Mouse (Mus musculus): ENCODE measurements around the gene Mif. TPM values are rescaled to one million over a fixed set of nuclear protein-coding genes. Genes with fewer than 3 reads are reported as not detected.

Mif gene
- polyA plus RNA-seq, 1 experiment from 2014 or later = 984 TPM

GRCm38 (mm10) chr10:75827668-75828360 lies 32.2 kb downstream of the Mif start:
- peak; percentile 43 for ATAC-seq (ENCODE audit: low FRiP score, low TSS enrichment)
- no peaks in the 10 kb centered on the region for H3K36me3 ChIP-seq (ENCODE audit: control insufficient read depth, insufficient read depth, low read length)

GRCm38 (mm10) chr10:75824530-75824929 lies 35.5 kb downstream of the Mif start:
- Histone ChIP-seq H3K9ac (ENCODE audit: low read length) (no peak overlapping the region), H3K36me3 (ENCODE audit: control insufficient read depth, insufficient read depth, low read length) (no peaks in the 10 kb centered on the region), H3K4me3 (ENCODE audit: low read depth, low read length) (no peak overlapping the region), H3K27me3 (ENCODE audit: control insufficient read depth, insufficient read depth, low read length) (no peaks in the 10 kb centered on the region), H3K4me2 (replicated peaks; ENCODE audit: low read depth) (no peak overlapping the region), H3K4me1 (replicated peaks; ENCODE audit: control insufficient read depth, insufficient read depth) (0 out of 2 replicates have a peak, but pooled peaks cover 2% of the 10 kb centered on the region), H3K9me3 (ENCODE audit: control insufficient read depth, low read length) (no peaks in the 10 kb centered on the region), H3K27ac (replicated peaks) (no peak overlapping the region)
- WGBS = 78% methylated on average over 4 of the region's 4 CpGs
- TF ChIP-seq EP300 (optimal IDR thresholded peaks at IDR 0.05) (no peak), CTCF (IDR thresholded peaks at IDR 0.05; ENCODE audit: low read depth) (no peak)
- no peak for DNase-seq (ENCODE audit: low spot score)
- no peak for ATAC-seq (ENCODE audit: low FRiP score, low TSS enrichment)

More at GRCm38 (mm10) chr10:75827668-75828360, 32.2 kb downstream of the Mif start:
- Histone ChIP-seq H3K4me1 (replicated peaks; ENCODE audit: control insufficient read depth, insufficient read depth) (0 out of 2 replicates have a peak, but pooled peaks cover 2% of the 10 kb centered on the region), H3K27me3 (ENCODE audit: control insufficient read depth, insufficient read depth, low read length) (no peaks in the 10 kb centered on the region), H3K9ac (ENCODE audit: low read length) (no peak overlapping the region), H3K9me3 (ENCODE audit: control insufficient read depth, low read length) (no peaks in the 10 kb centered on the region), H3K4me3 (ENCODE audit: low read depth, low read length) (no peak overlapping the region), H3K4me2 (replicated peaks; ENCODE audit: low read depth) (no peak overlapping the region), H3K27ac (replicated peaks) (no peak overlapping the region)
- 83% methylated on average over 4 of the region's 4 CpGs for whole genome bisulfite sequencing
- peak; percentile 65 for DNase-seq (ENCODE audit: low spot score)
- no peak for TF ChIP-seq CTCF (IDR thresholded peaks at IDR 0.05; ENCODE audit: low read depth)
- TF ChIP-seq EP300 (optimal IDR thresholded peaks at IDR 0.05) = no peak

- H3K9ac ChIP-seq (ENCODE audit: low read length) = no peak overlapping the region
- H3K27me3 ChIP-seq (ENCODE audit: control insufficient read depth, insufficient read depth, low read length) = no peaks in the 10 kb centered on the region
- 95% methylated on average over 1 of the region's 1 CpGs for WGBS
- TF ChIP-seq CTCF (IDR thresholded peaks at IDR 0.05; ENCODE audit: low read depth) (no peak), EP300 (optimal IDR thresholded peaks at IDR 0.05) (no peak)
- ATAC-seq (ENCODE audit: low FRiP score, low TSS enrichment) = no peak
- no peaks in the 10 kb centered on the region for H3K9me3 ChIP-seq (ENCODE audit: control insufficient read depth, low read length)
- no peak overlapping the region for H3K27ac ChIP-seq (replicated peaks)
- 0 out of 2 replicates have a peak, but pooled peaks cover 2% of the 10 kb centered on the region for H3K4me1 ChIP-seq (replicated peaks; ENCODE audit: control insufficient read depth, insufficient read depth)
- H3K4me2 ChIP-seq (replicated peaks; ENCODE audit: low read depth) = no peak overlapping the region
- DNase-seq (ENCODE audit: low spot score) = no peak
- H3K4me3 ChIP-seq (ENCODE audit: low read depth, low read length) = no peak overlapping the region
- H3K36me3 ChIP-seq (ENCODE audit: control insufficient read depth, insufficient read depth, low read length) = no peaks in the 10 kb centered on the region
These were observed 36.3 kb downstream of the Mif start for GRCm38 (mm10) chr10:75823782-75824181.

- TF ChIP-seq CTCF (IDR thresholded peaks at IDR 0.05; ENCODE audit: low read depth) = no peak
- no peak for TF ChIP-seq EP300 (optimal IDR thresholded peaks at IDR 0.05)
- DNase-seq (ENCODE audit: low spot score) (no peak), ATAC-seq (ENCODE audit: low FRiP score, low TSS enrichment) (no peak)
- H3K27me3 ChIP-seq (ENCODE audit: control insufficient read depth, insufficient read depth, low read length) = no peaks in the 10 kb centered on the region
- H3K36me3 ChIP-seq (ENCODE audit: control insufficient read depth, insufficient read depth, low read length) = no peaks in the 10 kb centered on the region
- H3K4me3 ChIP-seq (ENCODE audit: low read depth, low read length) = no peak within 1 kb of the TSS
- H3K27ac ChIP-seq (replicated peaks) = no peak within 1 kb of the TSS
- H3K9ac ChIP-seq (ENCODE audit: low read length) = no peak within 1 kb of the TSS
- WGBS = 96% methylated on average over 2 of the region's 2 CpGs
- no peak within 1 kb of the TSS for H3K4me2 ChIP-seq (replicated peaks; ENCODE audit: low read depth)
- no peaks in the 10 kb centered on the region for H3K9me3 ChIP-seq (ENCODE audit: control insufficient read depth, low read length)
- H3K4me1 ChIP-seq (replicated peaks; ENCODE audit: control insufficient read depth, insufficient read depth) = 0 out of 2 replicates have a peak, but pooled peaks cover 2% of the 10 kb centered on the region
These were observed 37.6 kb downstream of the Mif start, which contains the start of gene Gstt4 for GRCm38 (mm10) chr10:75822443-75822842. Gstt4 (minus strand) TSS chr10:75822543.

- Histone ChIP-seq H3K4me3 (ENCODE audit: low read depth, low read length) (no peak overlapping the region), H3K4me2 (replicated peaks; ENCODE audit: low read depth) (no peak overlapping the region), H3K36me3 (ENCODE audit: control insufficient read depth, insufficient read depth, low read length) (no peaks in the 10 kb centered on the region), H3K9ac (ENCODE audit: low read length) (no peak overlapping the region), H3K4me1 (replicated peaks; ENCODE audit: control insufficient read depth, insufficient read depth) (no peaks in the 10 kb centered on the region), H3K9me3 (ENCODE audit: control insufficient read depth, low read length) (no peaks in the 10 kb centered on the region), H3K27ac (replicated peaks) (no peak overlapping the region), H3K27me3 (ENCODE audit: control insufficient read depth, insufficient read depth, low read length) (no peaks in the 10 kb centered on the region)
- ATAC-seq (ENCODE audit: low FRiP score, low TSS enrichment) (no peak), DNase-seq (ENCODE audit: low spot score) (no peak)
- 82% methylated on average over 5 of the region's 5 CpGs for WGBS
- no peak for TF ChIP-seq EP300 (optimal IDR thresholded peaks at IDR 0.05)
- TF ChIP-seq CTCF (IDR thresholded peaks at IDR 0.05; ENCODE audit: low read depth) = no peak
These were observed 40.2 kb downstream of the Mif start for GRCm38 (mm10) chr10:75819882-75820281.

- DNase-seq (ENCODE audit: low spot score) (no peak), ATAC-seq (ENCODE audit: low FRiP score, low TSS enrichment) (no peak)
- no peak overlapping the region for H3K27ac ChIP-seq (replicated peaks)
- no peak overlapping the region for H3K9ac ChIP-seq (ENCODE audit: low read length)
- H3K36me3 ChIP-seq (ENCODE audit: control insufficient read depth, insufficient read depth, low read length) = no peaks in the 10 kb centered on the region
- no peak overlapping the region for H3K4me2 ChIP-seq (replicated peaks; ENCODE audit: low read depth)
- no peak overlapping the region for H3K4me3 ChIP-seq (ENCODE audit: low read depth, low read length)
- no peaks in the 10 kb centered on the region for H3K9me3 ChIP-seq (ENCODE audit: control insufficient read depth, low read length)
- no peaks in the 10 kb centered on the region for H3K4me1 ChIP-seq (replicated peaks; ENCODE audit: control insufficient read depth, insufficient read depth)
- WGBS = 49% methylated on average over 10 of the region's 10 CpGs
- no peak for TF ChIP-seq EP300 (optimal IDR thresholded peaks at IDR 0.05)
- peak; percentile 45 for TF ChIP-seq CTCF (IDR thresholded peaks at IDR 0.05; ENCODE audit: low read depth)
- no peaks in the 10 kb centered on the region for H3K27me3 ChIP-seq (ENCODE audit: control insufficient read depth, insufficient read depth, low read length)
These were observed 41.4 kb downstream of the Mif start for GRCm38 (mm10) chr10:75818641-75819040.

Other genes with a start within 250 kb of the Mif start
- gene Susd2, start 216.2 kb downstream of the Mif start, polyA plus RNA-seq (2015; fragmentation: Nextera tagmentation; extraction: Ambion mirVana) = 12.2 and 14.1 TPM in 2 replicates
- gene Cabin1, start 95.9 kb downstream of the Mif start, polyA plus RNA-seq (2015; fragmentation: Nextera tagmentation; extraction: Ambion mirVana) = 13.9 and 14.7 TPM in 2 replicates
- gene Ddt, start 86.8 kb downstream of the Mif start, polyA plus RNA-seq (2015; fragmentation: Nextera tagmentation; extraction: Ambion mirVana) = 64.1 and 68.4 TPM in 2 replicates
- 0.16 and 0.64 TPM in 2 replicates for gene Gm20441, start 79.3 kb downstream of the Mif start, polyA plus RNA-seq (2015; fragmentation: Nextera tagmentation; extraction: Ambion mirVana)
- 72.6 and 77.8 TPM in 2 replicates for gene Gstt3, start 78.8 kb downstream of the Mif start, polyA plus RNA-seq (2015; fragmentation: Nextera tagmentation; extraction: Ambion mirVana)
- gene Gstt1, start 61.7 kb downstream of the Mif start, polyA plus RNA-seq (2015; fragmentation: Nextera tagmentation; extraction: Ambion mirVana) = 16.1 and 19.7 TPM in 2 replicates
- not detected in 2 replicates for gene Gstt4, start 37.7 kb downstream of the Mif start, polyA plus RNA-seq (2015; fragmentation: Nextera tagmentation; extraction: Ambion mirVana)
- 77.4 and 81.0 TPM in 2 replicates for gene Gstt2, start 22.8 kb downstream of the Mif start, polyA plus RNA-seq (2015; fragmentation: Nextera tagmentation; extraction: Ambion mirVana)
- 23.6 and 32.3 TPM in 2 replicates for gene Derl3, start 33.2 kb upstream of the Mif start, polyA plus RNA-seq (2015; fragmentation: Nextera tagmentation; extraction: Ambion mirVana)
- gene Smarcb1, start 61.4 kb upstream of the Mif start, polyA plus RNA-seq (2015; fragmentation: Nextera tagmentation; extraction: Ambion mirVana) = 81.9 and 82.8 TPM in 2 replicates
- 232 and 235 TPM in 2 replicates for gene Chchd10, start 72.9 kb upstream of the Mif start, polyA plus RNA-seq (2015; fragmentation: Nextera tagmentation; extraction: Ambion mirVana)
- 9.9 and 14.6 TPM in 2 replicates for gene Mmp11, start 76.3 kb upstream of the Mif start, polyA plus RNA-seq (2015; fragmentation: Nextera tagmentation; extraction: Ambion mirVana)
- gene Gm867, start 80.4 kb upstream of the Mif start, polyA plus RNA-seq (2015; fragmentation: Nextera tagmentation; extraction: Ambion mirVana) = 0.22 TPM in 1 of 2 replicates, not detected in the other
- 0.16 and 0.22 TPM in 2 replicates for gene Vpreb3, start 82.8 kb upstream of the Mif start, polyA plus RNA-seq (2015; fragmentation: Nextera tagmentation; extraction: Ambion mirVana)
- gene Gm5134, start 94.3 kb upstream of the Mif start, polyA plus RNA-seq (2015; fragmentation: Nextera tagmentation; extraction: Ambion mirVana) = not detected in 2 replicates
- gene Zfp280b, start 172.4 kb upstream of the Mif start, polyA plus RNA-seq (2015; fragmentation: Nextera tagmentation; extraction: Ambion mirVana) = 5.7 and 6.1 TPM in 2 replicates

All from stomach, postnatal 0 days (tissue).